Mouse (Mus musculus): Measurements from ENCODE around the gene Rpusd3.

DNA sequence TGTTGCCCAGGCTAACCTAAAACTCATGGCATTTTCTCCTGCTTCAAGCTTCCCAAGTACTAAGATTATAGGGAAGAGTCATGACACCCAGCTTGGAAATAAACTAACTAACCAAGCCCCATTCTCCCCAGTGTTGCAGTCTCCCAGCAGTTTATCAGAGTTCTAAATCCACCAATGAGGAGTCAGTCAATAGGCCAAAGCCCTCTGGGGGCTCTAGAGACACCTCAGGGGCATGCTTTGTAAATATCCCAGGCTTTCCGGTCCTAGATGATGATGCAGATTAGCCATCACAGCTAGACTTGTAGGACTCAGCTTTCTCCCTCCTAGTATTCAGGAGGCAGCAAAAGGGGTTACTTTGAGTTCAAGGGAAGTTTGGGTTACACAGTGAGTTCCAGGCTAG is 9.1 kb downstream of the Rpusd3 start:
- TF ChIP-seq TCF12 (IDR thresholded peaks at IDR 0.05; ENCODE audit: insufficient read depth, poor library complexity, severe bottlenecking) (no peak), MYOG (IDR thresholded peaks at IDR 0.05; ENCODE audit: control insufficient read depth in 1 of 3, insufficient read depth in 1 of 3, insufficient read length in 2 of 3, low read depth in 2 of 3) (no peak), MAX (IDR thresholded peaks at IDR 0.05; ENCODE audit: low read depth) (no peak)

Measured in myocyte (in vitro differentiated cells).